Mouse (Mus musculus): Measurements from ENCODE around the gene Fancf.

Gene Fancf

DNA sequence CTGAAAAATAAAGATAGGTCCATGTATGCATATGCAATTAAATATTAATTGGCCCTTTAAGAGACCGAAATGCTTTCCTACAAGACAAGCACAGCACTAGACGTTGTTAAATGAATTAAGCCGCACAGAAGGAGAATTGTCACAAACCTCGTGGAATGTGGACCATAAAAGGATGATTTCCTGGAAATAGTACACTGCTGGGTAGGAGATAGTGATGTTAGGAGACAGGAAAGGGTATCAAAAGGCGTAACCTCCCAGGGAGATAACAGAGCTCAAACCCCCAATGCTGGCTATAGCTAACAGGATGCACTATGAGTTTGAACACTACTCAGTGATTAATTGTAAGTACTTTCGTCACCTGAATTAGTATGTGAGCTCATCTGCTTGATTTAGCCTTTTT, 11.2 kb downstream of the Fancf start:
- no peak for DNase-seq (ENCODE audit: inconsistent ontology term)

DNA sequence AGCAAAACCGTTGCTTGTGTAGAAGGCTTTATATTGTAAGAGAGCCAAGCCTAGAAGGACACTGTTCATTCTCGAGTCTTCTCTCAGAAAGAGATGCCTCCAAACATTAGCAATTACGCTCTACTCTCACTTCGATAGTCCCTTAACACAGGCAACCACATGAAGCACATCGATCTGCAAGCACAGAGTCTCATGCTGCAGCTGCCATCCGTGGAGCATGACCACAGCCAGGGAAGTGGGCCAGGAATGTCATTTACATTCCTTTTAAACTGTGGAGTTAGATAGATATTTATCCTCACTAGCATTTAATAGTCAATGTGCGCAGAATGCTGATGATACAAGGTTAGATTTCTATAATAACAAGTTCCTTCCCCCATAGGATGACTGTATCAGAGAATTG, 21.6 kb downstream of the Fancf start:
- no peak for DNase-seq (ENCODE audit: inconsistent ontology term)

DNA sequence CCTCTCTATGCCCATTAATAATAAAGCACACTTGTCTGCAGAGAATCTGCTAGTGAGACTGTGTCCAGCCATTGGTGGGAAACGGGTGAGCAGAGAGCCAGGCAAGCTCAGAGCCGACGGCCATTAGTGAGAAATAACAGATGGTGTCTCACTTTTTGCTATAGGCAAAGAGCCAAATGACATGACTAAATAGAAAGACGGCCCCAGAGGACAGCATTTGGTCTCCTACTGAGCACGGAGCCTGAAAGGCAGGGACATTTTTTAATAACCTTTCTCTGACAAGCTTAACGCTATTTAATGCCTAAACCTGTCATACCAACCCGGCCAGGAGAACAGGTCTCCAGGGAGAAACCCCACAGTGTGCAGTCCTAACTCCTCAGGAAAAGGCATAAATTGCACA, 30.1 kb downstream of the Fancf start:
- peak; percentile 23 for DNase-seq (ENCODE audit: inconsistent ontology term)

DNA sequence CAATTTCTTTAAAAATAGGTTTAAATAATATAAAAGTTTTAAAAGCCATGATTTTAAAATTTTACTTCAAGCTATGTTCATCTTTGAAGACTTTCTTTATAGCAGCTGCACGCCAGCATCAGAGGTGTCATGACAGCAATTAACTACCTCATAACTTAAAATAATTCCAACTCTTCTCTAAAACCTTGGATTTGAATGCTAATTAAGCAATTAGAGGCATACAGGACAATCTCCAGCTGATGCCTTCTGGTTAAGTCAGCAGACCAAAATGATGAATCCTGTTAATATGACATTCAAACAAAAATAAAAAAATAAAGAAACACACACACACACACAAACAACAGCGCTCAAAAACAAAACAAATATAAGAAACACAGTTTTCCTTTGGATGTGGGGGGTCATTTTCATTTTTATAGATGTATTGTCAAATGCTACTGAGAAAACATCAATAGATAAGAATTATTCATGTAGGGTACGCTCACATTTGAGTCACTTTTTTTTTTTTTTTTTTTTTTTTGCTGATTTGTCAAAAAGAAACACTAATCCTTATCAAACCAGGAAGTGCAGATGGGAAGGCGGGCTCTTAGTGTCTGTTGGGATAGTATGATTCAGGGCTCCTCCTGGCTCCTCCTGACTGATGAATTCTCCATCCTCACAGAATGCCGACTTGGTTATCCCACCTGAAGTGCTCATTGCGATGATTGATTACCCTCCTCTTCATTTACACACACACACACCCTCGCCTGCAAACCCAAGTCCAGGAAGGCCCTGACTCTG, 38.3 kb downstream of the Fancf start:
- no peak for DNase-seq (ENCODE audit: inconsistent ontology term)

DNA sequence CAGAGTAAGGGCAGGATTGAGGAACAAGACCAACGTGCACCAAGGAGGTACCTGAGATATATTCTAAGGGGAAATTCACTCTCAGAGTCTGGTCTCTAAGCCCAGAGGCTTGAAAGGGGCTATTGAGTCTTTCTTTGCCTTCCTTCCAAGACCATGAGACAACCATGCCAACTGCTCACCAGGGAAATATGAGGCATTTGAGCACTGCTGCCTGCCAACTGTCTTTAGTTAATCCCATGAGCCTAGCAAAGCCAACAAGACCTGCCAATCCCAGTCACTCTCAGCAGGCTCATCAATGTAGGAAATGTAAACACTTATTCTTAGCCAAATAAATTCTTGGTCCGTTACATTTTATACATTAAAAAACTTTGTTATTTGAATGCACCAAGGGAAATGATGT, 40.6 kb downstream of the Fancf start:
- no peak for DNase-seq (ENCODE audit: inconsistent ontology term)

DNA sequence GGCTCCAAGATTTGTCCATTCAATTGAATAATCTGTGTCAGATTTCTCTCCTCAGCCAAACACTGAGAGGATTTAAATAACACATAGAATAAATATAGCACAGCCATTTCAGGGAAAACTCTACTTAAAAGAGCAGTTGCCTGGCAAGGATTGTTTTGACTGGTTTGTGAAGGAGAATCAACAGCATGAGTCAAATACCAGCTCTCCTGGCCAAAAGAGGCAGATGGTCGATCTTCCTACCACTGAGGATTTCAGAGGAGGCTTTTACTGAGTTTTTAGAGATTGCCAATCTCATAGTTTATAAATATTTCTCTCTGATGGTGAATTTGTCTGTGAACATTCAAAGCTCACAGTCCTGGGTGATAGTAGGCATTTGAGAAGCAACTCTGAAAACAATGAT, 42.2 kb downstream of the Fancf start:
- no peak for DNase-seq (ENCODE audit: inconsistent ontology term)

DNA sequence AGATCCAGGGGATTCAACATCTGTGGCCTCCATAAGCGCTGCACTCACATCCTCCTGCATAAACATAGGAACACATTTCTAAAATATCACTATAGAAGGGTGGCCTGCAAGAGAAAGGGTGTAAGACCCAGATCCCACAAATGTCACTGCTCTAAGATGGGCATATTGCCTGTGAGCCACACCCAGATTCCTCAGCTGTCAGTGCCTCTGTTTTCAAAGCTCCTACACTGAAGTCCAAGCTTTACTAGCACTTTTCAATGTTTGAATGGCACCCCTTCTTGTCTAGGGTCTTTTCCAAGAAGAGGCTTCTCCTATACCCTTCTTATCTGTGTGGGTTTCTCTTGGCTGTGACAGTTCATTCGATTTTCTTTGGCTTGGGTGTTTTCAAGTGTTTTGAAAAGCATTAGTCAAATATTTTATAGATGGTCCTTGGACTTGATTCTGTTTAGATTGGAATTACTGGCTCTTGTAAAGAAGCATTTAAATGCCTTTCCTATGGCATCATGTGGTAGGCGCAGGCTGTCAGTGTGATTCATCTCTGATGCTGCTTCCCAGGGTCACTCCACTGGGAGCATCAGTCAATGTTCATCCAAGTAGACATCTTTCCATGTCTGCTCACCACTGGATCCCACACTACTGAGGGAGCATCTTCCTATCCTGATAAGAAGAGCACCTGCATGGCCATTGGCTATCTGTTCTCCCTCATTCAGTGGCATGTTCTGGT, 43.7 kb downstream of the Fancf start:
- DNase-seq (ENCODE audit: inconsistent ontology term) = no peak

DNA sequence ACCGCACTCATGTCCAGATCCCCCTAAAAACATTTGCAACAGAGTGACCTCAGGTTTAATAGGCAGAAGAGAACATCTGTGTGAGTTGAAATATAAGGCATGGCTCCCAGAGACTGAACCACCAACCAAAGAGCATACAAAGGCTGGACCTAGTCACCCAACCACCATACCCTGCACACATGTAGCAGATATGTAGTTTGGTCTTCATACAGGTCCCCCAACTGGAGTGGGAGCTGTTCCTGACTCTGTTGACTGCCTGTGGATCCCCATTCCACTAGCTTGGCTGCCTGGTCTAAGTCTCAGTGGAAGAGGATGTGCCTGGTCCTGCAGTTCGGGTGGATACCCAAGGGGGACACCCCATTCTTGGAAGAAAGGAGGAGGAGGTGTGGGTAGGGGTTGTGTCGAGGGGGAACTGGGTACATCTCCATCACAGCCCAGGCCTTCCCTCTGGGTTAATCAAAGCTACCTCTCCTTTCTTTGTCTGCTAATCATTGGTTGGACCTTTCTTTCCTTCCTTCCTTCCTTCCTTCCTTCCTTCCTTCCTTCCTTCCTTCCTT, 45.7 kb downstream of the Fancf start:
- no peak for DNase-seq (ENCODE audit: inconsistent ontology term)

DNA sequence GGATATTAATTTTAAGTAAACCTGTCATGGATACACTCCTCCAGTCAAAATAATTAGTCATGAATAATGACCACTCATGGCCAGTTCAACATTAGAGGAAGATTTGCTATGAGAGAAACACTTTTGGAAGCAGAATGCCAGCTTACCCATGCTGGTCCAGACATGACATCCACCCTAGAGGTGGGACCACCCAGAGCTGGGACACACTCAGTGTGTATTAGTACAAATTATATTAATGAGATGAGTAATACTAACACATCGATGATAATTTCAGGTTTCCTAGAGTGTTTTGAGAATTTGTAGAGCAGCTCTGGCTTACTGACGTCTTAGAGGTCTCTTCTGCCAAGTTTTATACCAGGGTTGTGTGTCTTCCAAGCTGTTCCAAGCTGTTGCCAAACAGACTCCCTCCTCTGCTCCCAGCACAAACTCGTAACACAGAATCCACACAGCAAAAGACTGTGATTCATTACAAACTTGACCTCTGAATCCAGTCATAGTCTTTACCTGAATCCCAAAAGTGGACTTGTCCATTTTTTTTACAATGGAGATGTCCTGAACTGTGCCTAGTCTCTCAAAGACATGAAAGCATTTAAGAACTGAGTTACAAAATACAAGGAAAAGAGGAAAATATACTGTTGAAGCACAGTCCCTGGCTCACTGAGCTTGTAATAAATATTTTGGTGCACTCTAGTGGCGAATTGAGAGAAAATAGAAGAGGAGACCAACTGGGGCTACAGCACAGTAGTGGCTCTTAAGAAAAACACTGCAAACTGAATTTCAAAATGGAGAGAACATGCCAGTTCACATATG, 46.4 kb downstream of the Fancf start:
- DNase-seq (ENCODE audit: inconsistent ontology term) = no peak

All from Muller cell, postnatal 12 days (primary cell).